Mouse (Mus musculus) kidney, adult 2 months (tissue): ENCODE results near the gene Psmb5. TPM values are rescaled to one million over a fixed set of nuclear protein-coding genes. Genes with fewer than 3 reads are reported as not detected.
A peak's percentile ranks its signal among the peaks of the same experiment; 100 is the strongest.

ENCODE experiments used
- DNase-seq: peaks from one replicate; pipeline ENCODE4 v3.0.0; 2021
- H3K27ac ChIP-seq: fragments of 200-500 bp; 2 replicates; pipeline ENCODE4 v1.5.1; 2012; ENCODE audit warnings: low read depth, low read length, control low read depth, inconsistent platforms; ENCODE audit not compliant: insufficient read depth
- H3K27me3 ChIP-seq: fragments of 200-500 bp; replicated peaks from 2 replicates; pipeline ENCODE4 v1.6.1; 2012; ENCODE audit warnings: mild to moderate bottlenecking, moderate library complexity, low read length, inconsistent platforms; ENCODE audit not compliant: control insufficient read depth, insufficient read depth
- H3K36me3 ChIP-seq: fragments of 200-500 bp; 2 replicates; pipeline ENCODE4 v1.6.1; 2012; ENCODE audit warnings: mild to moderate bottlenecking, moderate library complexity, low read length, inconsistent platforms; ENCODE audit not compliant: control insufficient read depth, insufficient read depth
- H3K4me1 ChIP-seq: fragments of 200-500 bp; 2 replicates; pipeline ENCODE4 v1.6.1; 2011; ENCODE audit warnings: low read length; ENCODE audit not compliant: control insufficient read depth, insufficient read depth
- H3K4me3 ChIP-seq: fragments of 200-500 bp; 2 replicates; pipeline ENCODE4 v1.5.1; 2011; ENCODE audit warnings: mild to moderate bottlenecking, low read depth, low read length, control low read depth; ENCODE audit not compliant: insufficient read depth
- CTCF ChIP-seq: fragments of 200-500 bp; conservative IDR thresholded peaks from 2 replicates; pipeline ENCODE4 v1.5.1; 2011; ENCODE audit warnings: low read depth, mild to moderate bottlenecking, control low read depth, low read length, moderate library complexity, mixed read lengths; ENCODE audit not compliant: insufficient read depth, insufficient read length
- POLR2A ChIP-seq: fragments of 200-500 bp; IDR thresholded peaks from one replicate; pipeline ENCODE4 v1.6.1; 2011; ENCODE audit warnings: low read depth, low read length, control low read depth
- WGBS: fragments of 180-500 bp; shearing (Covaris S2); methylation state at CpG from one replicate; pipeline ENCODE4 v1.1.7; 2018; 5-methylcytosine and 5-hydroxymethylcytosine counted together
- polyA plus RNA-seq: library from polyadenylated mRNA; depleted of rRNA; stranded (reverse); fragments of >200 nt; gene quantifications from 2 replicates; pipeline ENCODE4 v1.2.3, GENCODE M21; 2012

Psmb5 gene
- polyA plus RNA-seq, 1 experiment = 276 TPM

DNA sequence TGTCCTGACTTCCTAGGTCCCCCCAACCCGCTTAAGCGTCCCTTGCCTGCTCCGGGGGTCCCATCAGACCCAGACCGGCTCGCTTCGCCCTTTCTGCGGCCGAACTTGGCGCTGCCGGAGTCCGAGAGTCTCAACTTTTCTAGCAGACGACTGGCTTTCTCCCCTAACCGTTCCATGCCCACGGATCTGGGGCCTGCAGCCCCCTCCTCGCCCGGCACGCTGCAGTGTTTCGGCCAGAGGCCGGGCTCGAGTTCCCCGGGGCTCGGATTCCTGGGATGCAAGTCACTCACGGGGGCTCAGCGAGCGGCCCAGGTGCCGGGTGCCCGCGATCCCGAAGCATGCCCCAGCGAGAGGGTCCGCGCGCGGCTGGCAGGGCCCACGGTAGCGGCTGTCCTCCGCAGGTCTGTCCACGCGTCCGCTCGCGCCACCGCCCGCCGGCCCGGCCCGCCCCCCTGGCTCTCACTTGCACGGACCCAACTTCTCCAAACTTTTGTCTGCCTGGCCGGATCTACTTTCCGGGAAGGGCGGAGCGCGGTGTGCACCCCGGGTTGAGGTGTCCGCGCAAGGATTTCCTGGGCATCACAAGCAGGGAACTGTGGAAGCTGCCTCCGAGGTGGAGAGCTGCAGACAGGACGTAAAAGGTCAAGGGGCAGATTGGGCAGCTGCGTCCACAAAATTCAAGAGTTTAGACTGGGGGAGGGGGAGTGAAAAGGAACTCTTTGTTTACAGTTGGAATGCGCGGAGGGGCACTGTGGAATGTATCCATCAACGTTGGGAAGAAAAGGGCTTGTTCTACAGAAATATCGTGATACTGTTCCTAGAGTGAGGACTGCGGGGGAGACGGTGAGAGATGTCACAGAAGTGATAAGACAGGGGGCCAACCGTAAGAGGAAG, 40.5 kb downstream of the Psmb5 start, which contains the start of gene Ajuba:
TSS of gene Ajuba (minus strand) at position 470 of the 894 bp plus-strand sequence.
- Histone ChIP-seq H3K27ac (peak within 1 kb of the TSS; percentile 87), H3K36me3 (no peaks in the 10 kb centered on the region), H3K27me3 (no peaks in the 10 kb centered on the region), H3K4me3 (peak within 1 kb of the TSS; percentile 66), H3K4me1 (peaks cover 36% of the 10 kb centered on the region)
- under 1% methylated on average over 66 of the region's 66 CpGs for WGBS
- DNase-seq = peak; percentile 96
- no peak for TF ChIP-seq POLR2A
- TF ChIP-seq CTCF = no peak

DNA sequence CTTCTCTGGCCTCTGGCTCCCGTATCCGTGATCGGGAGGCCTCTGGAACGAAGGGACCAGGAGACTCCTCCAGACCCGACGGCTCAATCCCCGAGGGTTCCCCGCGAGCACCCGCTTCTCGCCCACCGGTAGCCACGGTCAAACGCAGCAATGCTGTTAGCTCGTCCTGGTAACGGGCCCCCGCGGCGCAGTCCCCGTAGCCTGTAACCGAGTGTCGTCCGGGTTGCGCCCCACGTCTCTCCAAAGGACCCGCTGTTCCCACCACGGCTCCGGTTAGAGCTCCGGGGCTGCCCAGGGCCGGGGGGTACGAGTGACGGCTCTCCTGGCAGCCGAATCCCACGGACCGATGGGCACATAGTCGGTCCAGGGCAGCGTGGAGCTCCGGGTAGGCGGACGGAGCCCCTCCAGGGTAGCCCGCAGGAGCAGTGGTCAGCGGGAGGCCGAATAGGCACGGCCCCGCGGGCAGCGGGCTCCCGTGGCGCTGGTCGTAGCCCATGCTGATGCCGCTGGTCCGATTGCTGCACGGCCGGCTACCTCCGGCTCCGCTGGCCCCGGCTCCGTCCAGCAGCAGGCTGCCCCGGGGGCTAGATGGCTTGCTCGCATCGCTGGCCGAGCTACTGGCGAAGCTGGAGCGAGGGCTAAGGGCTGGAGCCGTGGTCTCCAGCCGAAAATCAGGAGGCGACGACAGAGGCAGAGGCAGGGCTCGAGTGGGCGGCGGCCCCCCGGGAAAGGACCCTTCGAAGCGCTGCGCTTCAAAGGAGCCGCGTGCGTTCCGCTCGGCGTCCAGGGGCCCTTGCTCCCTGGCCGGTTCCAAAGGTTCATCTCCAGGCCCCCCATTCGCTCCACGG, 41.4 kb downstream of the Psmb5 start:
- TF ChIP-seq POLR2A (no peak), CTCF (no peak)
- H3K4me3 ChIP-seq = peak overlapping the region; percentile 66
- H3K27ac ChIP-seq = peak overlapping the region; percentile 87
- DNase-seq = peak; percentile 53
- under 1% methylated on average over 82 of the region's 84 CpGs for WGBS
- no peaks in the 10 kb centered on the region for H3K36me3 ChIP-seq
- no peaks in the 10 kb centered on the region for H3K27me3 ChIP-seq
- peaks cover 36% of the 10 kb centered on the region for H3K4me1 ChIP-seq

DNA sequence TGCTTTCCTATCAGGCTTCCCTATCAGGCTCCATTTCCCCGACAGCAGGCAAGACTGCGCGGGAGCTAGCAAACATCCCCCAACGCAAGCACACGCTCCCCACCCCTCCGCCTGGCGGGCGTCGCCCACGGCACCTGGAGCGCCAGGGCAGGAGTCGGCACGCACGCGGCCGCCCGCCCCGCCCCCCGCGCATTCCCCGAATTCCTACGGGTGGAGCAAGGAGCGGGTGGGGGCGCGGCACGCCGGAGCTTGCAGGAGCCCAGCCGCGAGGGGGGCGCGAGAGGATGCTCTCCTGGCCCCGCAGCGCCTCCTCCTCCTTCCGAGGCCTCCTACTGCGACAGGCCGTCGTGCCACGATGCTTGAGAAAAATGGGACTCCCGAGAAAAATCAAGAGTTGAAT, 42.2 kb downstream of the Psmb5 start:
- H3K27ac ChIP-seq = peak overlapping the region; percentile 87
- no peaks in the 10 kb centered on the region for H3K36me3 ChIP-seq
- no peaks in the 10 kb centered on the region for H3K27me3 ChIP-seq
- no peak for TF ChIP-seq CTCF
- TF ChIP-seq POLR2A = no peak
- peaks cover 36% of the 10 kb centered on the region for H3K4me1 ChIP-seq
- DNase-seq = peak; percentile 92
- WGBS = 2% methylated on average over 39 of the region's 39 CpGs
- H3K4me3 ChIP-seq = peak overlapping the region; percentile 66

DNA sequence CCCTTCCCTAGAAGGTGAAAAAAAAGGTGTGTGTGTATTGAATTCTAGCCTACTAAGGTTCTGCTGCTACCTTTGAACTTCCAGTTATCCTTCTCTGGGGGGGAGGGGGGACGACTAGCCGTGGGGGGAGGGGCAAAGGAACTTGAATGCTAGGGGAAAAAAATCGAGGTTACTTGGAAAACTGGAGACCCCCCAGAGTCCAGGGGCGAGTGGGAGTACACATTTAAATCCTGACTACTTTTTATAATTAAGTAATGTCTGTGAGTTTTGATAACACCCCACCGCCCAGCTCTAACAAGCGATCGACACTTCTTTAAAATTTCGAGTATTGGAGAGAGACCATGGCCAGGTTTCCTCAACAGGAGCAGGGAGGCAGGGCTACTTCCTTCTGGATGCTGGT, 42.8 kb downstream of the Psmb5 start:
- DNase-seq = no peak
- H3K27ac ChIP-seq = peak overlapping the region; percentile 72
- 20% methylated on average over 8 of the region's 8 CpGs for WGBS
- H3K4me3 ChIP-seq = peak overlapping the region; percentile 66
- H3K36me3 ChIP-seq = no peaks in the 10 kb centered on the region
- peaks cover 36% of the 10 kb centered on the region for H3K4me1 ChIP-seq
- H3K27me3 ChIP-seq = no peaks in the 10 kb centered on the region
- TF ChIP-seq POLR2A (no peak), CTCF (no peak)

DNA sequence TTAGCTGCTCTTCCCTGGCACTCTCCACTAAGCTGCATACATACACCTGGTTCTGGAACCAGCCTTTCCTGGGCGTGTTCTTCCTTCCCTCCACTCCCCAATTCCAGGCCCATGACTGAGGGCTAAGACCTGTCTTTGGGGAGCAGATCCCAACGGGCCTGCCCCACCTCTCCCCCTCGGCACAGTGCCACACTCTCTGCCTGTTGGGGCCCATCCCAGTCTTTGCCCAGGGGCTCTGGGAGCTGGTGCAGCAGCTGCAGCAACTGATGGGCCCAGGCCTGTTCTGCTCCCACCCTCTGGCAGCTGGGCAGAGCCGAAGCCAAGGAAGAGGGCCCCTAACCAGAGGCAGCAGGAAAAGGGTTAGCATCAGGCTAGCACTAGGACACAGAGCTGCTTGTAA, 43.6 kb downstream of the Psmb5 start:
- WGBS = 35% methylated on average over 4 of the region's 4 CpGs
- peak overlapping the region; percentile 44 for H3K27ac ChIP-seq
- H3K36me3 ChIP-seq = no peaks in the 10 kb centered on the region
- H3K4me3 ChIP-seq = peak overlapping the region; percentile 30; the same call in 1 of the 2 replicates
- H3K4me1 ChIP-seq = peaks cover 36% of the 10 kb centered on the region
- no peak for DNase-seq
- TF ChIP-seq POLR2A (no peak), CTCF (no peak)
- H3K27me3 ChIP-seq = no peaks in the 10 kb centered on the region

DNA sequence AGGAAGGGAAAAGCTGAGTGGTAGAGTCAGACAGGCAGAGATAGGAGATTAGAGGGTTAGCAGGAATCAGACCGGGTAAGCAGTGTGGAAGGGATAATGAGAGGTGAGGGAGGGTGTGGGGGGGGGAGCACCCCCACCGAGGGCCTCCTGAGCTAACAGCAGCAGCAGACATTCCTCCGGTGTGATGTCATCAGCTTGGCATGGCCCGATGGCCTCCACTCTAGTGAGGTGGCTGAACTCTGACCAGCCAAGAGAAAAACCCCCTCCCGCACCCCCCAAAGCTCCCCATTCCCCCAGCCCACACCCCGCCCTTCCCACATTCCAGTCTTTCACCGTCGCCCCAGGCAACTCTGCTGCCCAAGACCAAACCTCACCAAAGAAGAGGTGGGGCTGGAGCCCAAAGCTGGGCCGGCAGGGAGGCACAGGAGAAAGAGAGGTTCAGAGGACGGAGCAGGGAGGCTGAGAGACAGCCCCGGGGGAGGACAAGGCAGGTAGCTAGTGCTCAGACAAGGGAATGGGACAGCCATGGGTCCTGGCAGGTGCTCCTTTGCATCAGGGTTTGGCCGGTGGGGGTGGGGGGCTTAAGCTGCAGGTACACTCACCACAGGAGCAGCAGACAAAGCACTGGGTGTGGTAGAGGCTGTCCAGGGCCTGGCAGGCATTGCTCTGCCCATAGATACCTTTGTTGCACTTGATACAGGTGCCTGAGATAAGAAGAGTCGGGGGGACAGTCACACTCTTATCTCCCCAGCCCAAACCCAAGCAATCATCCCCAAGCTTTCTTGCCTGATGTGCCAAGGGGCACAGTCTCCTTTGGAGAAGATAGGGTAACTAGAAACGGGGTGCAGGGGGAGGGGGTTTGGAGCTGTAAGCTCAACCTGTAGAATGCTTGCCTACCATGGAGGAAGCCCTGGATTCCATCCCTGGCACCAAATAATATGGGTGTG, 44.8 kb downstream of the Psmb5 start:
- WGBS = 22% methylated on average over 14 of the region's 14 CpGs
- Histone ChIP-seq H3K27me3 (no peaks in the 10 kb centered on the region), H3K4me3 (peak overlapping the region; percentile 10; the same call in 1 of the 2 replicates), H3K27ac (peak overlapping the region; percentile 83), H3K36me3 (no peaks in the 10 kb centered on the region), H3K4me1 (peaks cover 33% of the 10 kb centered on the region)
- TF ChIP-seq CTCF = no peak
- TF ChIP-seq POLR2A = no peak
- peak; percentile 88 for DNase-seq
